In genomic region chr1:66820241-66820640, GRCm38 (mm10) we compare ENCODE assay signal across 10 mouse cellular contexts. TPM values are rescaled to one million over a fixed set of nuclear protein-coding genes. Genes with fewer than 3 reads are reported as not detected.
DNase-seq lines count a peak whose midpoint lies in the region; ATAC-seq lines count a peak whose summit lies in the region.
"Had no signal": no experiment of that assay in that cellular context is flagged by ENCODE, and none has a peak within 500 bp of the region (broad histone marks: within the 10 kb centered on the region; RNA-seq: fewer than 3 reads in every experiment).

No protein-coding gene starts in this region.

- DNase-seq in hindbrain, embryonic 10.5 days (ENCODE audit: low spot score) = no peak
- DNase-seq in adrenal gland, postnatal 25 days = peak; percentile 15
- peak; percentile 35 for DNase-seq in embryo, embryonic 11 days
- DNase-seq in lung, postnatal 36 days = peak; percentile 69
- no peak for DNase-seq in right cerebral cortex, postnatal 4 days
- DNase-seq: layer of hippocampus, postnatal 36 days had no signal

- no peak overlapping the region for H3K4me3 ChIP-seq in hindbrain, embryonic 13.5 days
- H3K4me3 ChIP-seq in hindbrain, embryonic 10.5 days = no peak overlapping the region
- H3K4me3 ChIP-seq: hindbrain, embryonic 15.5 days; megakaryocyte, embryonic 14.5 days had no signal

- peak overlapping the region; percentile 52 for H3K27ac ChIP-seq in hindbrain, embryonic 13.5 days
- H3K27ac ChIP-seq in hindbrain, embryonic 10.5 days = no peak overlapping the region
- H3K27ac ChIP-seq: hindbrain, embryonic 15.5 days had no signal

- H3K4me1 ChIP-seq in hindbrain, embryonic 13.5 days (replicated peaks) = peaks cover 19% of the 10 kb centered on the region
- peaks cover 10% of the 10 kb centered on the region for H3K4me1 ChIP-seq in hindbrain, embryonic 10.5 days (replicated peaks)

- H3K9me3 ChIP-seq in hindbrain, embryonic 13.5 days = no peaks in the 10 kb centered on the region
- no peaks in the 10 kb centered on the region for H3K9me3 ChIP-seq in hindbrain, embryonic 10.5 days
- H3K9me3 ChIP-seq: hindbrain, embryonic 15.5 days; megakaryocyte, embryonic 14.5 days had no signal

- peak overlapping the region; percentile 46 for H3K9ac ChIP-seq in hindbrain, embryonic 13.5 days
- H3K9ac ChIP-seq: hindbrain, embryonic 15.5 days had no signal

- H3K4me2 ChIP-seq in hindbrain, embryonic 13.5 days = no peak overlapping the region
- H3K4me2 ChIP-seq: hindbrain, embryonic 15.5 days had no signal

- H3K27me3 ChIP-seq in hindbrain, embryonic 13.5 days = no peaks in the 10 kb centered on the region; the same call in 1 of the 2 replicates
- peaks cover 21% of the 10 kb centered on the region for H3K27me3 ChIP-seq in hindbrain, embryonic 10.5 days (ENCODE audit: insufficient read depth, poor library complexity, severe bottlenecking)
- H3K27me3 ChIP-seq: hindbrain, embryonic 15.5 days; megakaryocyte, embryonic 14.5 days had no signal

- no peaks in the 10 kb centered on the region for H3K36me3 ChIP-seq in hindbrain, embryonic 13.5 days
- H3K36me3 ChIP-seq in hindbrain, embryonic 10.5 days = no peaks in the 10 kb centered on the region
- H3K36me3 ChIP-seq: hindbrain, embryonic 15.5 days had no signal

- 18% methylated on average over 7 of the region's 7 CpGs for WGBS in hindbrain, embryonic 13.5 days
- WGBS in hindbrain, embryonic 10.5 days = 40% methylated on average over 7 of the region's 7 CpGs

- ATAC-seq in hindbrain, embryonic 13.5 days (ENCODE audit: low FRiP score) = no peak
- no peak for ATAC-seq in megakaryocyte-erythroid progenitor cell, adult 5-6 weeks (replicated peaks; ENCODE audit: low FRiP score, low TSS enrichment, poor library complexity, severe bottlenecking)

RNA-seq across cellular contexts. Expression of gene Kansl1l, which starts 2.9 kb away (rescaled TPM):
- polyA plus RNA-seq in hindbrain, embryonic 13.5 days (2015; fragmentation: Nextera tagmentation; extraction: Ambion mirVana) = 16.4 and 19.8 TPM in 2 replicates
- 9.9 and 11.3 TPM in 2 replicates for polyA plus RNA-seq in hindbrain, embryonic 10.5 days (2016; fragmentation: Nextera tagmentation; extraction: Ambion mirVana)
- total RNA-seq in adrenal gland, postnatal 25 days (2021) = 25.5 and 26.3 TPM in 2 replicates
- total RNA-seq in megakaryocyte-erythroid progenitor cell, adult 5-6 weeks (2014; fragmentation: Nextera tagmentation) = 28.2 and 36.1 TPM in 2 replicates
- 24.7 and 53.3 TPM in 2 replicates for total RNA-seq in megakaryocyte-erythroid progenitor cell, adult 5-6 weeks (2017)

RNA-seq across cellular contexts. Expression of gene Acadl, which starts 42.8 kb away (rescaled TPM):
- 55.9 and 65.3 TPM in 2 replicates for polyA plus RNA-seq in hindbrain, embryonic 13.5 days (2015; fragmentation: Nextera tagmentation; extraction: Ambion mirVana)
- 40.9 and 43.7 TPM in 2 replicates for polyA plus RNA-seq in hindbrain, embryonic 10.5 days (2016; fragmentation: Nextera tagmentation; extraction: Ambion mirVana)
- 444 and 484 TPM in 2 replicates for total RNA-seq in adrenal gland, postnatal 25 days (2021)
- total RNA-seq in megakaryocyte-erythroid progenitor cell, adult 5-6 weeks (2014; fragmentation: Nextera tagmentation) = 85.6 and 91.2 TPM in 2 replicates
- total RNA-seq in megakaryocyte-erythroid progenitor cell, adult 5-6 weeks (2017) = 84.5 and 85.8 TPM in 2 replicates

Comparison
In these comparisons a context has a peak if more than half of its experiments do, and no peak if none do; other contexts are left out.
1. DNase-seq: peak in adrenal gland, postnatal 25 days (single experiment), embryo, embryonic 11 days (single experiment) and lung, postnatal 36 days (single experiment); none in hindbrain, embryonic 10.5 days (single experiment) and right cerebral cortex, postnatal 4 days (single experiment).